Mouse (Mus musculus): ENCODE measurements around the gene Etfrf1. TPM values are rescaled to one million over a fixed set of nuclear protein-coding genes. Genes with fewer than 3 reads are reported as not detected.

Gene Etfrf1
- total RNA-seq, 2 experiments from 2014 or later, result 97.2 to 107 TPM

GRCm38 (mm10) chr6:145215826-145216225, 4.9 kb downstream of the Etfrf1 start:
- no peak for DNase-seq (ENCODE audit: low spot score in 2 of 2)

- DNase-seq (ENCODE audit: low spot score in 2 of 2), result no peak
Measured at GRCm38 (mm10) chr6:145224246-145224645, 13.3 kb downstream of the Etfrf1 start.

- no peak for DNase-seq (ENCODE audit: low spot score in 2 of 2)
Measured at GRCm38 (mm10) chr6:145226296-145226695, 15.4 kb downstream of the Etfrf1 start.

GRCm38 (mm10) chr6:145234391-145234790, 23.5 kb downstream of the Etfrf1 start:
- no peak for DNase-seq (ENCODE audit: low spot score in 2 of 2)

- no peak for DNase-seq (ENCODE audit: low spot score in 2 of 2)
Measured at GRCm38 (mm10) chr6:145235367-145235766, 24.4 kb downstream of the Etfrf1 start.

DNA sequence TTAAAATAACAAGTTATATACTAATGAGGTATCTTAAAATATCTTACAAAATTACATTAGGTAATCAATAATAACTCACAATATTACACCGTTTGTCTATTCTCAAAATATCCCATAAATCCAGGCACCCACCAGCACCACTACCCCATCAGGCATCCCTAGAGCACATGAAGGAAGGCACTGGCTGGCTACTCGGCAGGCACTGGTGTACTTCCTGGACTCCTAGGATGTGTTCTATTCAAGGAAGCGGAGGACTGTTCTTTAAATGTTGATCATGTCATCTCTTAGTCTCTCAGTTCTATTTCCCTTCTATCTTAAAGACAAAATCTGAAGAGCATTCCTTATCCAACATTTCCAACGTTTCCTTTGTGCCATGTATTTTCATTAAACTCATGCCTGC, 26.2 kb downstream of the Etfrf1 start:
- DNase-seq (ENCODE audit: low spot score in 2 of 2), result no peak

DNA sequence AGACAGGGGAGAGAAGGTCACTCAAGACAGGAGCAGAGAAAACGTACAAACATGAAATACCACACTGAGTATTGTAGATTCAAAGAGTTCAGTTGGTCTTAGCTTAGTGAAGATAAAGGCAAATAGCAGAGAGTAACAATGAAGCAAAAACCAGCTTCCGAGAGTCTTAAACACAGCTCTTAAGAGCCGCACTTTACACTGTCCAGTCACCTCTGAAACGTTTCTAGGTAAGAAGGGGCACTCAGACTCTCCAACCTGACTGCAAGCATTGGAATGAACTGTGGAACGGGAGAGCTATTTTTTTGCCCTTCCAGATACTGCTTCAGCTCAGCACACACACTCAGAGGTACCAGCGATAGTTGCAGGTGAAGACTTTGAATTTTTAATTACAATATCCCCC, 29.4 kb downstream of the Etfrf1 start:
- DNase-seq (ENCODE audit: low spot score in 2 of 2), result no peak

- DNase-seq (ENCODE audit: low spot score in 2 of 2), result no peak
Measured at GRCm38 (mm10) chr6:145242521-145242920, 31.6 kb downstream of the Etfrf1 start.

DNA sequence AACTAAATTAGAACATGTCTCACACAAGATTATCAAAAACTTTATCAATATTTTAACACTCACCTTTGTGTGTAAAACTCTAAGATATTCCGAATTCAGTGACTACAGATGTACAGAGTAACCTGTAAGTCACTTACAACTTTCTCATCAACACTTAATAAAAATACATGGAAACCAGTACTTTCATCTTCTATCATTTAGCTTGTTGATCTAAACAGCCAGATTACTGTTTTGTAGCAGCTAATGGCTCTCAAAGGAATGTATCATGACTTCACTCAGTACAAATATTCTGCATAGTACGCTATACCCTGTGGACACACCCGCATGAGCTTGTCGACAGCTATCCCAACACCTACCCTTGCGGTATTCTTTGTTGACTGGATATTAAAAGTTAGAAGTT, 35.9 kb downstream of the Etfrf1 start:
- no peak for DNase-seq (ENCODE audit: low spot score in 2 of 2)

GRCm38 (mm10) chr6:145247886-145248285, 37.0 kb downstream of the Etfrf1 start:
- DNase-seq (ENCODE audit: low spot score in 2 of 2), result no peak

- DNase-seq (ENCODE audit: low spot score in 2 of 2), result peak; percentile 22 to 26
Measured at GRCm38 (mm10) chr6:145249291-145250184, 38.6 kb downstream of the Etfrf1 start.

GRCm38 (mm10) chr6:145250185-145250791, 39.4 kb downstream of the Etfrf1 start, which contains the start of gene Kras:
TSS of gene Kras (minus strand) at chr6:145250239.
- peak; percentile 83 to 85 for DNase-seq (ENCODE audit: low spot score in 2 of 2)

GRCm38 (mm10) chr6:145250820-145251219, 39.9 kb downstream of the Etfrf1 start:
- no peak for DNase-seq (ENCODE audit: low spot score in 2 of 2)

- DNase-seq (ENCODE audit: low spot score in 2 of 2), result no peak
Measured at GRCm38 (mm10) chr6:145255952-145256700, 45.2 kb downstream of the Etfrf1 start.

DNA sequence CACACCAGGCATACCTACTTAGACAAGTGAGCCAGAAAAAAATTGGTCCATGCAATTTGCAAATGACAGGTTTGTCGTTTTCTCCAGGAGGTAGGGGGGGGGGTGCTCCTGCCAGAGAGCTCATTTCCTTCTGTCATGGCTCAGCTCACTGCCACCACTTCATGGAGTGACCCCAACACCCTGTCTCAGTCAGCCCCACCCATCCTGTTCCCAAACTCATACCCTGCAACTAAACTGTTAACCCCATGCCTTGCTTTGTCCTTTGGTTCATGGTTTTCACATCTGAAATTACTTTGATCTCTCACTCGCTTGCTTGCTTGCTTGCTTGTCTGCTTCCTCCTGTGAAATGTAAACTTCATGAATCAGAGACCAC, 45.8 kb downstream of the Etfrf1 start:
- no peak for DNase-seq (ENCODE audit: low spot score in 2 of 2)

- no peak for DNase-seq (ENCODE audit: low spot score in 2 of 2)
Measured at GRCm38 (mm10) chr6:145262314-145262713, 51.4 kb downstream of the Etfrf1 start.

Other genes with a start within 250 kb of the Etfrf1 start
- gene Bcat1, start 134.9 kb upstream of the Etfrf1 start, total RNA-seq (2021), result 10 to 100 TPM in 1 of 2 experiments, 1 to 10 TPM in 1; 8.9 to 10.4 TPM
- gene Lrmp, start 95.5 kb upstream of the Etfrf1 start, total RNA-seq (2021), result 1 to 10 TPM; 5.2 to 5.9 TPM
- gene Casc1, start 129 bp upstream of the Etfrf1 start, total RNA-seq (2021), result 1 to 10 TPM; 1.4 to 1.6 TPM
- gene Kras, start 39.1 kb downstream of the Etfrf1 start, total RNA-seq (2021), result 10 to 100 TPM; 44.1 to 47.0 TPM